Mouse (Mus musculus): Measurements from ENCODE around the gene Notch2.

GRCm38 (mm10) chr3:98101541-98101940 is 88.2 kb downstream of the Notch2 start:
- no peak for TF ChIP-seq POLR2A (IDR thresholded peaks at IDR 0.05; ENCODE audit: low read depth, low read length)
- TF ChIP-seq MAFK (IDR thresholded peaks at IDR 0.05; ENCODE audit: insufficient replicate concordance, low read length), result no peak
- TF ChIP-seq ZC3H11A (IDR thresholded peaks at IDR 0.05; ENCODE audit: low read depth, low read length), result no peak
- TF ChIP-seq SIN3A (IDR thresholded peaks at IDR 0.05; ENCODE audit: low read length), result no peak
- no peak for TF ChIP-seq CTCF (conservative IDR thresholded peaks at IDR 0.05 in 1 of 2, IDR thresholded peaks at IDR 0.05 in 1 of 2; ENCODE audit: low read depth in 2 of 2, low read length in 2 of 2)
- no peak for TF ChIP-seq NELFE (IDR thresholded peaks at IDR 0.05; ENCODE audit: low read depth, low read length)
- TF ChIP-seq TCF12 (IDR thresholded peaks at IDR 0.05; ENCODE audit: low read depth, low read length), result no peak
- no peak for TF ChIP-seq MAX (IDR thresholded peaks at IDR 0.05; ENCODE audit: low read length)
- no peak for TF ChIP-seq CHD2 (IDR thresholded peaks at IDR 0.05; ENCODE audit: low read length)
- no peak for TF ChIP-seq JUND (conservative IDR thresholded peaks at IDR 0.05; ENCODE audit: low read depth, low read length)
- TF ChIP-seq USF1 (IDR thresholded peaks at IDR 0.05; ENCODE audit: low read depth, low read length), result no peak

All from CH12.LX (cell line).